8 mouse cellular contexts compared by ENCODE assay signal in the genomic region with DNA sequence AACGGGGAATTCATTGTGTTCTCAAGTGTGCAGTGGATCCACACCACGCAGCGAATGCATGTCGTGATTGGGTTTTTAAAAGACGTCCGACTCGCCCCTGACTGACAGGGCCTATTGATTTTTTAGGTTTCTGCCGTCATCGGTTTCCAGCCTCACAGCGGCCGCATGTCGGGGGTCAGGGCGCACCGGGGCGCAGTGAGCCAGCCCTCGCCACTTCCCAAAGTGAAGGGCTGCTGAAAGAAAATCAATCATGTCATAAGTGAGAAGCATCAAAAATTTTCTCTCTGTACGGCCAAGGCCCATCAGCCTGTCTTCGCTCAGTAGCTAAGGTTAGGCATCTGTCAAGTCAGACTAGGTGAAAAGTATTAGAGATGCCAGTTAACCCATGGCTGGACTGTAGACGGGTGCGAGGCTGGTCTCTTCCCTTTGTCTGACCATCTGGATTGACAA.
DNase-seq lines count a peak whose midpoint lies in the region; ATAC-seq lines count a peak whose summit lies in the region.

No protein-coding gene starts in this region.

- no peak for ATAC-seq in liver, embryonic 11.5 days (replicated peaks; ENCODE audit: low FRiP score)
- peak; percentile 27; the same call in 1 of the 2 replicates for ATAC-seq in forebrain, embryonic 13.5 days
- peak; percentile 68; the same call in 1 of the 2 replicates for ATAC-seq in hindbrain, embryonic 15.5 days (ENCODE audit: low FRiP score, low read depth)
- no peak for ATAC-seq in neural tube, embryonic 13.5 days (ENCODE audit: low read depth)

- H3K4me3 ChIP-seq in liver, embryonic 11.5 days (ENCODE audit: low read depth, low read length) = no peak overlapping the region
- H3K4me3 ChIP-seq in forebrain, embryonic 13.5 days = no peak overlapping the region
- H3K4me3 ChIP-seq in hindbrain, embryonic 15.5 days = no peak overlapping the region
- H3K4me3 ChIP-seq in neural tube, embryonic 13.5 days = no peak overlapping the region

- no peak overlapping the region for H3K27ac ChIP-seq in liver, embryonic 11.5 days (ENCODE audit: low read depth, low read length)
- H3K27ac ChIP-seq in forebrain, embryonic 13.5 days = no peak overlapping the region
- peak overlapping the region; percentile 61 for H3K27ac ChIP-seq in hindbrain, embryonic 15.5 days (replicated peaks)
- peak overlapping the region; percentile 82 for H3K27ac ChIP-seq in neural tube, embryonic 13.5 days (replicated peaks)

- no peak overlapping the region for H3K9ac ChIP-seq in liver, embryonic 11.5 days (ENCODE audit: low read depth, low read length)
- no peak overlapping the region for H3K9ac ChIP-seq in forebrain, embryonic 13.5 days
- H3K9ac ChIP-seq in hindbrain, embryonic 15.5 days = no peak overlapping the region
- H3K9ac ChIP-seq in neural tube, embryonic 13.5 days = peak overlapping the region; percentile 58

- H3K4me1 ChIP-seq in liver, embryonic 11.5 days (replicated peaks; ENCODE audit: control insufficient read depth, insufficient read depth, low read length) = no peaks in the 10 kb centered on the region
- H3K4me1 ChIP-seq in forebrain, embryonic 13.5 days = peaks cover 24% of the 10 kb centered on the region
- H3K4me1 ChIP-seq in hindbrain, embryonic 15.5 days (replicated peaks) = peaks cover 32% of the 10 kb centered on the region
- H3K4me1 ChIP-seq in neural tube, embryonic 13.5 days (replicated peaks) = peaks cover 69% of the 10 kb centered on the region

- WGBS in liver, embryonic 11.5 days = 63% methylated on average over 20 of the region's 20 CpGs
- 27% methylated on average over 20 of the region's 20 CpGs for WGBS in forebrain, embryonic 13.5 days
- 16% methylated on average over 20 of the region's 20 CpGs for WGBS in hindbrain, embryonic 15.5 days
- WGBS in neural tube, embryonic 13.5 days = 29% methylated on average over 20 of the region's 20 CpGs

- H3K27me3 ChIP-seq in liver, embryonic 11.5 days (replicated peaks; ENCODE audit: control insufficient read depth, insufficient read depth, low read length) = no peaks in the 10 kb centered on the region
- peaks cover 27% of the 10 kb centered on the region for H3K27me3 ChIP-seq in forebrain, embryonic 13.5 days
- H3K27me3 ChIP-seq in hindbrain, embryonic 15.5 days = no peaks in the 10 kb centered on the region
- no peaks in the 10 kb centered on the region for H3K27me3 ChIP-seq in neural tube, embryonic 13.5 days

- no peaks in the 10 kb centered on the region for H3K36me3 ChIP-seq in liver, embryonic 11.5 days (ENCODE audit: control insufficient read depth, insufficient read depth, low read length)
- H3K36me3 ChIP-seq in forebrain, embryonic 13.5 days (ENCODE audit: poor library complexity, severe bottlenecking) = no peaks in the 10 kb centered on the region
- H3K36me3 ChIP-seq in hindbrain, embryonic 15.5 days = no peaks in the 10 kb centered on the region
- no peaks in the 10 kb centered on the region for H3K36me3 ChIP-seq in neural tube, embryonic 13.5 days

- H3K9me3 ChIP-seq in liver, embryonic 11.5 days (ENCODE audit: control insufficient read depth, low read length) = no peaks in the 10 kb centered on the region
- H3K9me3 ChIP-seq in forebrain, embryonic 13.5 days (replicated peaks) = no peaks in the 10 kb centered on the region
- no peaks in the 10 kb centered on the region for H3K9me3 ChIP-seq in hindbrain, embryonic 15.5 days
- H3K9me3 ChIP-seq in neural tube, embryonic 13.5 days = no peaks in the 10 kb centered on the region

- peak overlapping the region; percentile 34; the same call in 1 of the 2 replicates for H3K4me2 ChIP-seq in liver, embryonic 11.5 days
- peak overlapping the region; percentile 33 for H3K4me2 ChIP-seq in forebrain, embryonic 13.5 days
- peak overlapping the region; percentile 41 for H3K4me2 ChIP-seq in hindbrain, embryonic 15.5 days
- peak overlapping the region; percentile 37 for H3K4me2 ChIP-seq in neural tube, embryonic 13.5 days

- no peak for DNase-seq in liver, embryonic 11.5 days (ENCODE audit: low spot score)
- no peak for DNase-seq in liver
- no peak for DNase-seq in right cerebral cortex, postnatal 10 days (ENCODE audit: low spot score in 2 of 2)
- DNase-seq in left cerebral cortex, adult 8-10 months (ENCODE audit: low spot score in 2 of 2) = no peak
- DNase-seq in left cerebral cortex, adult 9 months (ENCODE audit: low spot score in 2 of 2) = no peak

Comparison
In these comparisons a context has a peak if more than half of its experiments do, and no peak if none do; other contexts are left out.
1. ATAC-seq: peak in forebrain, embryonic 13.5 days (single experiment) and hindbrain, embryonic 15.5 days (single experiment); none in liver, embryonic 11.5 days (single experiment) and neural tube, embryonic 13.5 days (single experiment).
2. H3K27ac ChIP-seq: peak in hindbrain, embryonic 15.5 days (single experiment) and neural tube, embryonic 13.5 days (single experiment); none in liver, embryonic 11.5 days (single experiment) and forebrain, embryonic 13.5 days (single experiment).
3. Peak in every context shown above with its lines, with median percentiles within 50 percentile points of each other: H3K4me2 ChIP-seq.